Mouse (Mus musculus): ENCODE results near the gene Atp2a1. TPM values are rescaled to one million over a fixed set of nuclear protein-coding genes. Genes with fewer than 3 reads are reported as not detected.

Atp2a1 gene
- polyA plus RNA-seq, 1 experiment from 2014 or later: not detected

DNA sequence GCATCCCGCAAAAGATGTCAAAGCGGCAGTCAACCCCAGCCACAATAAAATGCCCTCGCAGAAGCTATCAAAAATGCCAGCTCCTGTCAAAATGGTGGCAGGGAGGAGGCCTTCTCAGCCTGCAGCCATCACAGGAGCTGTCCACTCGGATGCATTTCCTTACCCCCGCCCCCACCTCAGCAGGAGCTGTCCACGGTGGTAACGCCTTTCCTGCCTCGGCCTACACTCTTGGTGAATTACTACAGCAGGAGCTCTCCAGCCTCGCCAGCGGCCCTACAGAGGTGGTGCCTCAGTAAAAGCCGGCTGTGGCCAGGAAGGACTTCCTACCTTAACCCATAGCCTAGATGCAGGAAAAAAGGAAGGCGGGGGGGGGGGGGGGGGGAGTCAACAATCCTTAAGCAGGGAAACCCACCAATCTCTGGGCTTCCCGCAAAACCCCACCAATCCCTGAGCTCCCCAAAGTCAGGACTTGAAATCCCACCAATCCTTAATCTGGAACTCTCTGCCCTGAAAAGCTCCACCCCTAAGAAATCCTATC, 35.5 kb downstream of the Atp2a1 start:
- no peak overlapping the region for H3K9ac ChIP-seq (ENCODE audit: low read length)
- no peak overlapping the region for H3K27ac ChIP-seq (ENCODE audit: low read depth, low read length)
- no peaks in the 10 kb centered on the region; the same call in 1 of the 2 replicates for H3K9me3 ChIP-seq (ENCODE audit: control insufficient read depth, low read length)
- H3K4me3 ChIP-seq (ENCODE audit: low read depth, low read length): no peak overlapping the region
- no peak for ATAC-seq (replicated peaks; ENCODE audit: low FRiP score)
- no peak for DNase-seq (ENCODE audit: low spot score)
- no peaks in the 10 kb centered on the region for H3K27me3 ChIP-seq (ENCODE audit: control insufficient read depth, insufficient read depth, low read length)
- peaks cover 4% of the 10 kb centered on the region; the same call in 1 of the 2 replicates for H3K4me1 ChIP-seq (replicated peaks; ENCODE audit: control insufficient read depth, insufficient read depth, low read length)
- 65% methylated on average over 12 of the region's 13 CpGs for WGBS
- H3K36me3 ChIP-seq (ENCODE audit: control insufficient read depth, insufficient read depth, low read length): no peaks in the 10 kb centered on the region
- no peak overlapping the region for H3K4me2 ChIP-seq (ENCODE audit: low read depth, low read length, severe bottlenecking)

DNA sequence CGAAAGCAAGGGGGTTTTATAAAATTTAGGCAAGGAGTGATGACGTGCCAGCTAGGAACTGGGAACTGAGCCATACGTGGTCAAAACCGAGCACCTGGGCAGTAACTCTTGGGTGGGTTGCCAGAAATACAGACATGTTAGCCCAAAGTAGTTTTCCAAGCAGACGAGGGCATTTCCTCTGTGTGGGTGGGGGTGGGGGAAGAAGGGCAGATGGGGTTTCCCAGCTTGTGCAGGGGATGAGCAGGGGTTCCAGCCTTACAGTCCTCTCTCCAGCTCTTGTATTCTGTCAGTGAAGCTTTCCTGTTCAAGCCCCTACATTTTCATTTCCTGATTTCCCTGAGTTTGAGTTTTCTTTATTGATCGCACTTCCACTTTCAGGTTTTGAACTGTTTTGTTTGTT, 38.7 kb downstream of the Atp2a1 start:
- DNase-seq (ENCODE audit: low spot score) (no peak), ATAC-seq (replicated peaks; ENCODE audit: low FRiP score) (no peak)
- Histone ChIP-seq H3K36me3 (ENCODE audit: control insufficient read depth, insufficient read depth, low read length) (no peaks in the 10 kb centered on the region), H3K27ac (ENCODE audit: low read depth, low read length) (no peak overlapping the region), H3K9ac (ENCODE audit: low read length) (no peak overlapping the region), H3K9me3 (ENCODE audit: control insufficient read depth, low read length) (no peaks in the 10 kb centered on the region; the same call in 1 of the 2 replicates), H3K4me3 (ENCODE audit: low read depth, low read length) (no peak overlapping the region), H3K4me2 (ENCODE audit: low read depth, low read length, severe bottlenecking) (no peak overlapping the region), H3K4me1 (replicated peaks; ENCODE audit: control insufficient read depth, insufficient read depth, low read length) (no peaks in the 10 kb centered on the region; the same call in 1 of the 2 replicates), H3K27me3 (ENCODE audit: control insufficient read depth, insufficient read depth, low read length) (no peaks in the 10 kb centered on the region)
- 80% methylated on average over 6 of the region's 6 CpGs for WGBS

DNA sequence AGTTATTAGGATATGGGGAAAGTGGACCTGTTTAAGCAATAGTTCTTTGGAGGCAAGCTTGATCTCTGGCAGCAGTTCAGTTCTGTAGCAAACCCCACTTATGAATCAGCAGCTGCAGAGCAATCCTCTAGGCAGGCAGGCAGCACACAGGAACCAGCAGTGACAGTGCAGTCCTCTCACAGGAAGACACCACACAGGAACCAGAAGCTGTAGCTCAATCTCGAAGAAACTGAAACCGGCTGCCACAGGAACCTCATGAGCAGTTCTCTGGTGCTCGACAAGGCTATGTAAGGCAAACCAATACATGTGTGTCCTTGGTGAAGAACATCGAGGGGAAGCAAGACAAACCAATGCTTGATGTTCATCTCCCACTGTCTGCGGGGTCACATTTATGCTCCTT, 41.2 kb downstream of the Atp2a1 start:
- Histone ChIP-seq H3K4me1 (replicated peaks; ENCODE audit: control insufficient read depth, insufficient read depth, low read length) (peaks cover 2% of the 10 kb centered on the region; the same call in 1 of the 2 replicates), H3K4me3 (ENCODE audit: low read depth, low read length) (no peak overlapping the region), H3K9me3 (ENCODE audit: control insufficient read depth, low read length) (no peaks in the 10 kb centered on the region; the same call in 1 of the 2 replicates), H3K36me3 (ENCODE audit: control insufficient read depth, insufficient read depth, low read length) (no peaks in the 10 kb centered on the region), H3K27me3 (ENCODE audit: control insufficient read depth, insufficient read depth, low read length) (no peaks in the 10 kb centered on the region), H3K4me2 (ENCODE audit: low read depth, low read length, severe bottlenecking) (no peak overlapping the region), H3K27ac (ENCODE audit: low read depth, low read length) (no peak overlapping the region), H3K9ac (ENCODE audit: low read length) (no peak overlapping the region)
- 89% methylated on average over 5 of the region's 5 CpGs for WGBS
- no peak for ATAC-seq (replicated peaks; ENCODE audit: low FRiP score)
- DNase-seq (ENCODE audit: low spot score): no peak

DNA sequence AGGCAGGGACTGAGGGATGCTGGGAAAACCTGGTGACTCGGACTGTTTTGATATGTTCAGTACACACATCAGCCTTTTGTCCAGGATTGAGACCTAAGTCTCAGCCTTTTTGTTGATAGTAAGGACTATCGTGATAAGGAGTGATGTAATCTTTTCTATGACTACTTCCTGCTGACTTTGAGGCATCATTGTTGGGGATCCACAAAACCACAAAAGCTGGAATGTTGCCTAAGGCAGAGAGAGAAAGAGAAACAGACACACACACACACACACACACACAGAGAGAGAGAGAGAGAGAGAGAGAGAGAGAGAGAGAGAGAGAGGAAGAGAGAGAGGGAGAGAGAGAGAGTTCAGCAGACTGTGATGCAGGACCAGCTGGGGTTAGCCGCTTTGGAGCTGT, 44.4 kb downstream of the Atp2a1 start:
- Histone ChIP-seq H3K36me3 (ENCODE audit: control insufficient read depth, insufficient read depth, low read length) (no peaks in the 10 kb centered on the region), H3K4me1 (replicated peaks; ENCODE audit: control insufficient read depth, insufficient read depth, low read length) (peaks cover 2% of the 10 kb centered on the region; the same call in 1 of the 2 replicates), H3K4me2 (ENCODE audit: low read depth, low read length, severe bottlenecking) (no peak overlapping the region), H3K9ac (ENCODE audit: low read length) (no peak overlapping the region), H3K27ac (ENCODE audit: low read depth, low read length) (no peak overlapping the region), H3K9me3 (ENCODE audit: control insufficient read depth, low read length) (no peaks in the 10 kb centered on the region), H3K4me3 (ENCODE audit: low read depth, low read length) (no peak overlapping the region), H3K27me3 (ENCODE audit: control insufficient read depth, insufficient read depth, low read length) (no peaks in the 10 kb centered on the region)
- 78% methylated on average over 3 of the region's 3 CpGs for WGBS
- DNase-seq (ENCODE audit: low spot score) (no peak), ATAC-seq (replicated peaks; ENCODE audit: low FRiP score) (no peak)

DNA sequence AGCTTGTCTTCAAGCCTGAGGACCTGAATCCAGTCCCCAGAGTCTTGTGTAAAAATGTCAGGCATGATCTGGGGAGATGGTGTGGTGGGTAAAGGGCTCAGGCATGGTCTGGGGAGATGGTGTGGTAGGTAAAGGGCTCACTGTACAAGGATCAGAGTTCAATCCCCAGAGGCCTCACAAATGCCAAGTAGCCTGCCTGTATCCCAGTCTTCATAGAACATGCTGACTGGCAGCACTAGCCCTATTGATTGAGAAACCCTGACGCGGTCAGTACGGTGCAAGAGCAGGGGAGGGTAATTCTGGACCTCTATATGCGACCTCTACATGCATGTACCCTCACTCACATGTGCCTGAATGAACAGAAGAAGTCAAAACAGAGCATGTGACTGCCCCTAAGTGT, 45.3 kb downstream of the Atp2a1 start:
- Histone ChIP-seq H3K9ac (ENCODE audit: low read length) (no peak overlapping the region), H3K4me2 (ENCODE audit: low read depth, low read length, severe bottlenecking) (no peak overlapping the region), H3K27ac (ENCODE audit: low read depth, low read length) (peak overlapping the region; percentile 18; the same call in 1 of the 2 replicates), H3K27me3 (ENCODE audit: control insufficient read depth, insufficient read depth, low read length) (no peaks in the 10 kb centered on the region), H3K36me3 (ENCODE audit: control insufficient read depth, insufficient read depth, low read length) (no peaks in the 10 kb centered on the region), H3K4me3 (ENCODE audit: low read depth, low read length) (no peak overlapping the region), H3K4me1 (replicated peaks; ENCODE audit: control insufficient read depth, insufficient read depth, low read length) (peaks cover 2% of the 10 kb centered on the region; the same call in 1 of the 2 replicates), H3K9me3 (ENCODE audit: control insufficient read depth, low read length) (no peaks in the 10 kb centered on the region)
- no peak for DNase-seq (ENCODE audit: low spot score)
- WGBS: 69% methylated on average over 4 of the region's 4 CpGs
- no peak for ATAC-seq (replicated peaks; ENCODE audit: low FRiP score)

DNA sequence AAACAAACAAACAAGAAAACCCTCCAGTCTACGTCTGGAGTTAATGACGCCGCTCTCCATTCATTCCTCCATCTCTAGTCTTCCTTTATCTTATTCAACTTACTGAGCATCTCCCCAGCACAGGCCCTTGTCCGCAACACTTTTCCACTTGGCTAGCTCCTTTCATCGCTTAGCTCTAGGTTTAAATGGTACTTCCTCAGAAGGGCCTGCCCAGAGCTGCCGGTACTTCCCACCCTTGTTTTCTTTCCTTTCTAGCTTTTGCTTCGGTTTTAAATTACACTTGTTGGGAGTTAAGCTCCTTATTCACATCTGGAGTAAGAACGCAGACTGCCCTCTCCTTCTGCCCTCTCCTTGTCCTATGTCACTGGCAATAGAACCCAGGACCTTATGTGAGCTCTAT, 45.9 kb downstream of the Atp2a1 start:
- Histone ChIP-seq H3K4me3 (ENCODE audit: low read depth, low read length) (no peak overlapping the region), H3K36me3 (ENCODE audit: control insufficient read depth, insufficient read depth, low read length) (no peaks in the 10 kb centered on the region), H3K27ac (ENCODE audit: low read depth, low read length) (peak overlapping the region; percentile 25; the same call in 1 of the 2 replicates), H3K27me3 (ENCODE audit: control insufficient read depth, insufficient read depth, low read length) (no peaks in the 10 kb centered on the region), H3K4me2 (ENCODE audit: low read depth, low read length, severe bottlenecking) (no peak overlapping the region), H3K9ac (ENCODE audit: low read length) (no peak overlapping the region), H3K9me3 (ENCODE audit: control insufficient read depth, low read length) (no peaks in the 10 kb centered on the region), H3K4me1 (replicated peaks; ENCODE audit: control insufficient read depth, insufficient read depth, low read length) (peaks cover 2% of the 10 kb centered on the region; the same call in 1 of the 2 replicates)
- ATAC-seq (replicated peaks; ENCODE audit: low FRiP score) (peak; percentile 49; the same call in 1 of the 2 replicates), DNase-seq (ENCODE audit: low spot score) (peak; percentile 64)
- 5% methylated on average over 8 of the region's 8 CpGs for WGBS

DNA sequence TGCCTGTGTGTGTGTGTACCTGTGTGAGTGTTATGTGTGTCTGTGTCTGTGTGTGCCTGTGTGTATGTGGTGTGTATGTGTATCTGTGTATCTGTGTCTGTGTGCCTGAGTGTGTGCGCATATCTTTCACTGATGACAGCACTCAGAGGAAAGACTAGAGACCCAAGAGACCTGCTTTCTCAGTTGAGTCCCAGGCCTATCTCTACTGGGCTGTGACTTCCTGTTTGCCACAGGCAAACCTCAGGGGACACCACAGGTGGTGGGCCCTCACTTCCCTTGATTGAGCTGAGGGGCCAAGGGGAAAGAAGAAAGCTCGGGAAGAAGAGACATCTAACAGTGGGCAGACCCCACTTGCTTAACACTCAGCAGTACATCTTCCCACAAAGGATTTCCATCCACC, 46.3 kb downstream of the Atp2a1 start:
- Histone ChIP-seq H3K9ac (ENCODE audit: low read length) (no peak overlapping the region), H3K9me3 (ENCODE audit: control insufficient read depth, low read length) (no peaks in the 10 kb centered on the region), H3K27ac (ENCODE audit: low read depth, low read length) (peak overlapping the region; percentile 25; the same call in 1 of the 2 replicates), H3K27me3 (ENCODE audit: control insufficient read depth, insufficient read depth, low read length) (no peaks in the 10 kb centered on the region), H3K36me3 (ENCODE audit: control insufficient read depth, insufficient read depth, low read length) (no peaks in the 10 kb centered on the region), H3K4me3 (ENCODE audit: low read depth, low read length) (no peak overlapping the region), H3K4me1 (replicated peaks; ENCODE audit: control insufficient read depth, insufficient read depth, low read length) (peaks cover 2% of the 10 kb centered on the region; the same call in 1 of the 2 replicates), H3K4me2 (ENCODE audit: low read depth, low read length, severe bottlenecking) (no peak overlapping the region)
- DNase-seq (ENCODE audit: low spot score): no peak
- no peak for ATAC-seq (replicated peaks; ENCODE audit: low FRiP score)
- 52% methylated on average over 2 of the region's 2 CpGs for WGBS

DNA sequence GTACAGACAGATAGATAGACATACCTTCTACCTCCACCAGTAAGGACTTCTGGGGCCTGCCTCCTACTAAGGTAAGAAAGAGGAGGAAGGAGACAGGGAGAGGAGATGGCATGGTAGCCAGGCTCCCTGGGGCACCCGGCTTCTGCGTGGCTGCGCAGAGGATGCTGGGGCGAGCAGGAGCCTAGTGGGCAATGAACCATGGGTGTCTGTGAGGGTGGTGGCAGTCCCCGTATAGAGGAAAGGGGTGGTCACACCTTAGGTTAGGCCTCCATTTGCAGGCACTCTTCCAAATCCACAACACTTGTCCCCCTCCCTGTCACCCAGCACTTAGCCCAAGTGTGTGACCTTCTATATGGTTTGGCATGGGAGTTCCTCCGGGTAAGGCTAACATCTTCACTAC, 48.2 kb downstream of the Atp2a1 start, which contains the start of gene Cd19:
TSS of gene Cd19 (minus strand) at position 165 of the 400 bp plus-strand sequence.
- Histone ChIP-seq H3K27me3 (ENCODE audit: control insufficient read depth, insufficient read depth, low read length) (no peaks in the 10 kb centered on the region), H3K27ac (ENCODE audit: low read depth, low read length) (no peak within 1 kb of the TSS), H3K4me3 (ENCODE audit: low read depth, low read length) (no peak within 1 kb of the TSS), H3K9ac (ENCODE audit: low read length) (no peak within 1 kb of the TSS), H3K4me1 (replicated peaks; ENCODE audit: control insufficient read depth, insufficient read depth, low read length) (peaks cover 2% of the 10 kb centered on the region; the same call in 1 of the 2 replicates), H3K9me3 (ENCODE audit: control insufficient read depth, low read length) (no peaks in the 10 kb centered on the region), H3K4me2 (ENCODE audit: low read depth, low read length, severe bottlenecking) (no peak within 1 kb of the TSS), H3K36me3 (ENCODE audit: control insufficient read depth, insufficient read depth, low read length) (no peaks in the 10 kb centered on the region)
- ATAC-seq (replicated peaks; ENCODE audit: low FRiP score) (no peak), DNase-seq (ENCODE audit: low spot score) (no peak)
- WGBS: 89% methylated on average over 6 of the region's 6 CpGs

DNA sequence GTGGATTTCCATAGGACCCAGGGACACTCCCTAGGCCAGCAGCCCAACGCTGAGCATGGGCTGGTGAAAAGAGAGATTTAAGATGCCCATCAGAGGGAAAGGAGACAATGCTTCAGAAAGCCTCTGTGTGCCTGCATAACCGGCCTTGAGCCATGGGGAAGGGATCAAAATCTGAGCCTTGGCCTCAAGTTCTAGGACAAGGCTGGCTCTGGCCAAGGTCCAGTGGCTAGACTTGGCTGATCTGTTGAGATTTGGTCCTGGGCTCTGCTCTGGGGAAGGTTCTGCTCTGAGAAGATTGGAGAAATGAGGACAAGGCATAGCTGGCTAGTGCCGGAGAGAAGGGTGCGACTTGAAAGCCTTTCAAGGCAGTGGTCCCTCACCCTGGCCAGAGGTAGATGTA, 51.8 kb downstream of the Atp2a1 start:
- H3K36me3 ChIP-seq (ENCODE audit: control insufficient read depth, insufficient read depth, low read length): no peaks in the 10 kb centered on the region
- H3K4me1 ChIP-seq (replicated peaks; ENCODE audit: control insufficient read depth, insufficient read depth, low read length): no peaks in the 10 kb centered on the region
- no peaks in the 10 kb centered on the region for H3K9me3 ChIP-seq (ENCODE audit: control insufficient read depth, low read length)
- no peak overlapping the region for H3K4me3 ChIP-seq (ENCODE audit: low read depth, low read length)
- WGBS: 86% methylated on average over 4 of the region's 4 CpGs
- no peak overlapping the region for H3K9ac ChIP-seq (ENCODE audit: low read length)
- DNase-seq (ENCODE audit: low spot score) (no peak), ATAC-seq (replicated peaks; ENCODE audit: low FRiP score) (no peak)
- no peaks in the 10 kb centered on the region for H3K27me3 ChIP-seq (ENCODE audit: control insufficient read depth, insufficient read depth, low read length)
- no peak overlapping the region for H3K4me2 ChIP-seq (ENCODE audit: low read depth, low read length, severe bottlenecking)
- H3K27ac ChIP-seq (ENCODE audit: low read depth, low read length): no peak overlapping the region

All from forebrain, embryonic 11.5 days (tissue).